Mouse (Mus musculus) gastrocnemius, adult 2 months (tissue): ENCODE results near the gene Bcas3. TPM values are rescaled to one million over a fixed set of nuclear protein-coding genes. Genes with fewer than 3 reads are reported as not detected.
"Not testable (repeated sequence)": the region's sequence is repeated elsewhere in the genome, so short reads cannot be mapped to it uniquely, and the experiment has no call there.

Source experiments
- DNase-seq: peaks from one replicate; pipeline ENCODE4 v3.0.0; 2022
- H3K27ac ChIP-seq: fragments of 200-600 bp; 2 replicates; pipeline ENCODE4 v1.8.1; 2022; ENCODE audit warnings: mild to moderate bottlenecking
- H3K4me3 ChIP-seq: fragments of 200-600 bp; 2 replicates; pipeline ENCODE4 v1.8.1; 2022; ENCODE audit warnings: mild to moderate bottlenecking, moderate library complexity
- CTCF ChIP-seq: fragments of 200-600 bp; IDR thresholded peaks from 2 replicates; pipeline ENCODE4 v1.8.1; 2022; ENCODE audit warnings: antibody characterized with exemption, mild to moderate bottlenecking, moderate library complexity
- intact Hi-C: fragments of 180-260 bp; cut with DNase I; formaldehyde crosslinking; loops from one replicate; pipeline ENCODE4 v1.15.1; 2025
- total RNA-seq, 2 experiments: library from RNA; stranded (reverse); gene quantifications; 2 replicates each; pipeline ENCODE4 v1.2.3; 2021

Bcas3 gene
- total RNA-seq, 2 experiments from 2014 or later = 39.6 to 46.6 TPM

GRCm38 (mm10) chr11:85709147-85709546, 356.2 kb downstream of the Bcas3 start:
- H3K27ac ChIP-seq = no peak overlapping the region
- intact Hi-C loops = loop anchor here (5.0 kb wide), 1 partner anchor 113 kb away; no protein-coding TSS in a partner anchor
- H3K4me3 ChIP-seq = no peak overlapping the region
- no peak for TF ChIP-seq CTCF
- no peak for DNase-seq

GRCm38 (mm10) chr11:85710155-85710554, 357.2 kb downstream of the Bcas3 start:
- peak overlapping the region; percentile 54; the same call in 1 of the 2 replicates for H3K27ac ChIP-seq

GRCm38 (mm10) chr11:85712026-85712804, 359.2 kb downstream of the Bcas3 start:
- Histone ChIP-seq H3K27ac (peak overlapping the region; percentile 60; the same call in 1 of the 2 replicates), H3K4me3 (no peak overlapping the region)
- no peak for TF ChIP-seq CTCF
- intact Hi-C loops = no loop called here
- no peak for DNase-seq

More at GRCm38 (mm10) chr11:85710155-85710554, 357.2 kb downstream of the Bcas3 start:
- no peak overlapping the region for H3K4me3 ChIP-seq
- DNase-seq = no peak
- no peak for TF ChIP-seq CTCF
- intact Hi-C loops = no loop called here

- DNase-seq = peak; percentile 79
- intact Hi-C loops = no loop called here
- H3K4me3 ChIP-seq = peak overlapping the region; percentile 15
- no peak for TF ChIP-seq CTCF
- peak overlapping the region; percentile 60 for H3K27ac ChIP-seq
These were observed 360.2 kb downstream of the Bcas3 start for GRCm38 (mm10) chr11:85712860-85713813.

GRCm38 (mm10) chr11:85713814-85714208, 360.8 kb downstream of the Bcas3 start:
- Histone ChIP-seq H3K4me3 (peak overlapping the region; percentile 15), H3K27ac (peak overlapping the region; percentile 60)
- intact Hi-C loops = no loop called here
- DNase-seq = no peak
- TF ChIP-seq CTCF = no peak

GRCm38 (mm10) chr11:85714312-85714931, 361.5 kb downstream of the Bcas3 start:
- Histone ChIP-seq H3K27ac (peak overlapping the region; percentile 60), H3K4me3 (no peak overlapping the region)
- TF ChIP-seq CTCF = no peak
- intact Hi-C loops = no loop called here
- no peak for DNase-seq

GRCm38 (mm10) chr11:85716730-85717129, 363.8 kb downstream of the Bcas3 start:
- peak overlapping the region; percentile 43; the same call in 1 of the 2 replicates for H3K27ac ChIP-seq
- intact Hi-C loops, DNase-seq, H3K4me3 ChIP-seq: not testable (repeated sequence)

GRCm38 (mm10) chr11:85719091-85719490, 366.1 kb downstream of the Bcas3 start:
- Histone ChIP-seq H3K27ac (peak overlapping the region; percentile 77), H3K4me3 (no peak overlapping the region)
- no peak for TF ChIP-seq CTCF
- DNase-seq = no peak
- intact Hi-C loops = no loop called here

- no peak for TF ChIP-seq CTCF
- intact Hi-C loops = no loop called here
- Histone ChIP-seq H3K27ac (peak overlapping the region; percentile 77), H3K4me3 (peak overlapping the region; percentile 42)
- peak; percentile 50 for DNase-seq
These were observed 366.8 kb downstream of the Bcas3 start for GRCm38 (mm10) chr11:85719766-85720165.

- TF ChIP-seq CTCF = no peak
- DNase-seq = no peak
- Histone ChIP-seq H3K4me3 (peak overlapping the region; percentile 42), H3K27ac (peak overlapping the region; percentile 77)
- intact Hi-C loops = no loop called here
These were observed 367.4 kb downstream of the Bcas3 start for GRCm38 (mm10) chr11:85720269-85720773.

- Histone ChIP-seq H3K27ac (no peak overlapping the region), H3K4me3 (no peak overlapping the region)
- intact Hi-C loops = no loop called here
- no peak for DNase-seq
- TF ChIP-seq CTCF = no peak
These were observed 369.0 kb downstream of the Bcas3 start for GRCm38 (mm10) chr11:85721986-85722385.

GRCm38 (mm10) chr11:85724159-85724558, 371.2 kb downstream of the Bcas3 start:
- TF ChIP-seq CTCF = no peak
- intact Hi-C loops = no loop called here
- Histone ChIP-seq H3K27ac (no peak overlapping the region), H3K4me3 (no peak overlapping the region)
- no peak for DNase-seq
